Mouse (Mus musculus): ENCODE data around the gene Nfic. TPM values are rescaled to one million over a fixed set of nuclear protein-coding genes. Genes with fewer than 3 reads are reported as not detected.
A peak's percentile ranks its signal among the peaks of the same experiment; 100 is the strongest.

The Nfic gene
- polyA plus RNA-seq, 1 experiment from 2014 or later: 92.0 TPM

GRCm38 (mm10) chr10:81392781-81393185 is 62.7 kb downstream of the Nfic start, which contains the start of gene Smim24:
TSS of gene Smim24 (plus strand) at chr10:81393051.
- H3K27ac ChIP-seq (ENCODE audit: low read length): peak within 1 kb of the TSS; percentile 44
- H3K4me1 ChIP-seq (ENCODE audit: insufficient read depth, low read length): peaks cover 35% of the 10 kb centered on the region
- no peaks in the 10 kb centered on the region for H3K9me3 ChIP-seq (ENCODE audit: low read length)
- peak; percentile 52 for ATAC-seq (ENCODE audit: low FRiP score, low TSS enrichment)
- peak within 1 kb of the TSS; percentile 36 for H3K4me3 ChIP-seq (ENCODE audit: low read length)
- peaks cover 18% of the 10 kb centered on the region for H3K36me3 ChIP-seq (ENCODE audit: insufficient read depth, low read length)
- H3K4me2 ChIP-seq (replicated peaks; ENCODE audit: low read depth, low read length): peak within 1 kb of the TSS; percentile 56
- peak within 1 kb of the TSS; percentile 62 for H3K9ac ChIP-seq (replicated peaks; ENCODE audit: low read length)
- 61% methylated on average over 14 of the region's 14 CpGs for WGBS
- no peaks in the 10 kb centered on the region for H3K27me3 ChIP-seq (ENCODE audit: insufficient read depth, low read length)

- Histone ChIP-seq H3K4me3 (ENCODE audit: low read length) (no peak overlapping the region), H3K27me3 (ENCODE audit: insufficient read depth, low read length) (no peaks in the 10 kb centered on the region), H3K9me3 (ENCODE audit: low read length) (no peaks in the 10 kb centered on the region), H3K27ac (ENCODE audit: low read length) (no peak overlapping the region), H3K4me2 (replicated peaks; ENCODE audit: low read depth, low read length) (no peak overlapping the region), H3K4me1 (ENCODE audit: insufficient read depth, low read length) (peaks cover 35% of the 10 kb centered on the region), H3K36me3 (ENCODE audit: insufficient read depth, low read length) (peaks cover 23% of the 10 kb centered on the region), H3K9ac (replicated peaks; ENCODE audit: low read length) (no peak overlapping the region)
- ATAC-seq (ENCODE audit: low FRiP score, low TSS enrichment): no peak
- 85% methylated on average over 6 of the region's 6 CpGs for WGBS
Observed at GRCm38 (mm10) chr10:81392270-81392669, 63.2 kb downstream of the Nfic start.

GRCm38 (mm10) chr10:81390678-81390965 is 64.8 kb downstream of the Nfic start:
- H3K9ac ChIP-seq (replicated peaks; ENCODE audit: low read length): no peak overlapping the region
- ATAC-seq (ENCODE audit: low FRiP score, low TSS enrichment): no peak
- no peaks in the 10 kb centered on the region for H3K9me3 ChIP-seq (ENCODE audit: low read length)
- peaks cover 29% of the 10 kb centered on the region for H3K36me3 ChIP-seq (ENCODE audit: insufficient read depth, low read length)
- H3K4me3 ChIP-seq (ENCODE audit: low read length): no peak overlapping the region
- no peak overlapping the region for H3K4me2 ChIP-seq (replicated peaks; ENCODE audit: low read depth, low read length)
- H3K4me1 ChIP-seq (ENCODE audit: insufficient read depth, low read length): peaks cover 33% of the 10 kb centered on the region
- no peak overlapping the region for H3K27ac ChIP-seq (ENCODE audit: low read length)
- 93% methylated on average over 13 of the region's 13 CpGs for WGBS
- H3K27me3 ChIP-seq (ENCODE audit: insufficient read depth, low read length): no peaks in the 10 kb centered on the region

GRCm38 (mm10) chr10:81389801-81390677 is 65.4 kb downstream of the Nfic start:
- H3K4me3 ChIP-seq (ENCODE audit: low read length): no peak overlapping the region
- H3K36me3 ChIP-seq (ENCODE audit: insufficient read depth, low read length): peaks cover 29% of the 10 kb centered on the region
- no peaks in the 10 kb centered on the region for H3K27me3 ChIP-seq (ENCODE audit: insufficient read depth, low read length)
- H3K4me2 ChIP-seq (replicated peaks; ENCODE audit: low read depth, low read length): no peak overlapping the region
- H3K4me1 ChIP-seq (ENCODE audit: insufficient read depth, low read length): peaks cover 39% of the 10 kb centered on the region
- peak; percentile 37 for ATAC-seq (ENCODE audit: low FRiP score, low TSS enrichment)
- WGBS: 58% methylated on average over 23 of the region's 23 CpGs
- no peaks in the 10 kb centered on the region for H3K9me3 ChIP-seq (ENCODE audit: low read length)
- H3K9ac ChIP-seq (replicated peaks; ENCODE audit: low read length): peak overlapping the region; percentile 31
- H3K27ac ChIP-seq (ENCODE audit: low read length): peak overlapping the region; percentile 44; the same call in 1 of the 2 replicates

- Histone ChIP-seq H3K36me3 (ENCODE audit: insufficient read depth, low read length) (peaks cover 29% of the 10 kb centered on the region), H3K4me1 (ENCODE audit: insufficient read depth, low read length) (peaks cover 41% of the 10 kb centered on the region), H3K4me2 (replicated peaks; ENCODE audit: low read depth, low read length) (no peak overlapping the region), H3K27me3 (ENCODE audit: insufficient read depth, low read length) (no peaks in the 10 kb centered on the region), H3K9ac (replicated peaks; ENCODE audit: low read length) (no peak overlapping the region; the same call in 1 of the 2 replicates), H3K4me3 (ENCODE audit: low read length) (no peak overlapping the region), H3K27ac (ENCODE audit: low read length) (peak overlapping the region; percentile 44; the same call in 1 of the 2 replicates), H3K9me3 (ENCODE audit: low read length) (no peaks in the 10 kb centered on the region)
- 50% methylated on average over 3 of the region's 3 CpGs for WGBS
- no peak; the same call in 1 of the 2 replicates for ATAC-seq (ENCODE audit: low FRiP score, low TSS enrichment)
Observed at GRCm38 (mm10) chr10:81389373-81389772, 66.1 kb downstream of the Nfic start.

GRCm38 (mm10) chr10:81388505-81389055 is 66.9 kb downstream of the Nfic start, which contains the start of gene Gm48552:
TSS of gene Gm48552 (plus strand) at chr10:81389005.
- Histone ChIP-seq H3K4me1 (ENCODE audit: insufficient read depth, low read length) (peaks cover 35% of the 10 kb centered on the region), H3K4me3 (ENCODE audit: low read length) (no peak within 1 kb of the TSS), H3K4me2 (replicated peaks; ENCODE audit: low read depth, low read length) (no peak within 1 kb of the TSS), H3K36me3 (ENCODE audit: insufficient read depth, low read length) (peaks cover 29% of the 10 kb centered on the region), H3K27me3 (ENCODE audit: insufficient read depth, low read length) (no peaks in the 10 kb centered on the region), H3K9ac (replicated peaks; ENCODE audit: low read length) (peak within 1 kb of the TSS; percentile 5; the same call in 1 of the 2 replicates), H3K27ac (ENCODE audit: low read length) (peak within 1 kb of the TSS; percentile 44; the same call in 1 of the 2 replicates), H3K9me3 (ENCODE audit: low read length) (no peaks in the 10 kb centered on the region)
- no peak for ATAC-seq (ENCODE audit: low FRiP score, low TSS enrichment)
- WGBS: 69% methylated on average over 5 of the region's 5 CpGs

- Histone ChIP-seq H3K27me3 (ENCODE audit: insufficient read depth, low read length) (no peaks in the 10 kb centered on the region), H3K9me3 (ENCODE audit: low read length) (no peaks in the 10 kb centered on the region), H3K4me1 (ENCODE audit: insufficient read depth, low read length) (peaks cover 27% of the 10 kb centered on the region), H3K4me3 (ENCODE audit: low read length) (no peak overlapping the region), H3K27ac (ENCODE audit: low read length) (no peak overlapping the region), H3K4me2 (replicated peaks; ENCODE audit: low read depth, low read length) (no peak overlapping the region), H3K9ac (replicated peaks; ENCODE audit: low read length) (no peak overlapping the region), H3K36me3 (ENCODE audit: insufficient read depth, low read length) (peaks cover 29% of the 10 kb centered on the region)
- 94% methylated on average over 20 of the region's 20 CpGs for WGBS
- no peak for ATAC-seq (ENCODE audit: low FRiP score, low TSS enrichment)
Observed at GRCm38 (mm10) chr10:81387716-81388115, 67.7 kb downstream of the Nfic start.

GRCm38 (mm10) chr10:81385603-81386306 is 69.7 kb downstream of the Nfic start:
- Histone ChIP-seq H3K9me3 (ENCODE audit: low read length) (no peaks in the 10 kb centered on the region), H3K4me3 (ENCODE audit: low read length) (peak overlapping the region; percentile 94), H3K27ac (ENCODE audit: low read length) (0 out of 2 replicates have a peak overlapping the region, but pooled peaks have one; percentile 12), H3K4me2 (replicated peaks; ENCODE audit: low read depth, low read length) (peak overlapping the region; percentile 94), H3K9ac (replicated peaks; ENCODE audit: low read length) (peak overlapping the region; percentile 89), H3K27me3 (ENCODE audit: insufficient read depth, low read length) (no peaks in the 10 kb centered on the region), H3K4me1 (ENCODE audit: insufficient read depth, low read length) (peaks cover 22% of the 10 kb centered on the region), H3K36me3 (ENCODE audit: insufficient read depth, low read length) (peaks cover 29% of the 10 kb centered on the region)
- no peak for ATAC-seq (ENCODE audit: low FRiP score, low TSS enrichment)
- 80% methylated on average over 22 of the region's 22 CpGs for WGBS

GRCm38 (mm10) chr10:81384605-81384982 is 70.8 kb downstream of the Nfic start:
- H3K36me3 ChIP-seq (ENCODE audit: insufficient read depth, low read length): peaks cover 26% of the 10 kb centered on the region
- H3K27me3 ChIP-seq (ENCODE audit: insufficient read depth, low read length): no peaks in the 10 kb centered on the region
- H3K4me2 ChIP-seq (replicated peaks; ENCODE audit: low read depth, low read length): peak overlapping the region; percentile 94
- peak overlapping the region; percentile 89 for H3K9ac ChIP-seq (replicated peaks; ENCODE audit: low read length)
- peak; percentile 23 for ATAC-seq (ENCODE audit: low FRiP score, low TSS enrichment)
- no peaks in the 10 kb centered on the region for H3K9me3 ChIP-seq (ENCODE audit: low read length)
- 0% methylated on average over 19 of the region's 19 CpGs for WGBS
- peaks cover 16% of the 10 kb centered on the region for H3K4me1 ChIP-seq (ENCODE audit: insufficient read depth, low read length)
- peak overlapping the region; percentile 94 for H3K4me3 ChIP-seq (ENCODE audit: low read length)
- H3K27ac ChIP-seq (ENCODE audit: low read length): peak overlapping the region; percentile 85
